Mouse (Mus musculus) ovary, postnatal 10 days (tissue): ENCODE results near the gene Tsnaxip1.
"Not testable (repeated sequence)": the region's sequence is repeated elsewhere in the genome, so short reads cannot be mapped to it uniquely, and the experiment has no call there.

Experiments
- DNase-seq: peaks from one replicate; pipeline ENCODE4 v3.0.0; 2022; ENCODE audit warnings: low spot score

Gene Tsnaxip1

DNA sequence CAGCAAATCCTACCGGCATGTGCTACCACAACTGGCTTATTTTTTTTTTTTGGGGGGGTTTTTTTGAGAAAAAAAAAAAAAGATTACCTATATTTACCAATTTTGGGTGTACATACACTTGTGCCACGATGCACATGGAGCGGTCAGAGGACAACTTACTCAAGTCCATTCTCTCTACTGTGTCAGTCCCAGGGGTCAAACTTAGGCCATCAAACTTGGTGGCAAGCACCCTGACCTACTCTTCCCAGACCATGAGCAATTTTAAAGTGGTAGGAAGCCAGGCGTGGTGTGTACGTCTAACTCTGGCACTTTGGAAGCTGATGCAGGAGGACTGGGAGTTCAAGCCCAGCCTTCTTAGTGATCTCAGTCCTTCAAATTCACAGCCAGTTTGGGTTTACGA lies 14.3 kb upstream of the Tsnaxip1 start:
- DNase-seq, result no peak

DNA sequence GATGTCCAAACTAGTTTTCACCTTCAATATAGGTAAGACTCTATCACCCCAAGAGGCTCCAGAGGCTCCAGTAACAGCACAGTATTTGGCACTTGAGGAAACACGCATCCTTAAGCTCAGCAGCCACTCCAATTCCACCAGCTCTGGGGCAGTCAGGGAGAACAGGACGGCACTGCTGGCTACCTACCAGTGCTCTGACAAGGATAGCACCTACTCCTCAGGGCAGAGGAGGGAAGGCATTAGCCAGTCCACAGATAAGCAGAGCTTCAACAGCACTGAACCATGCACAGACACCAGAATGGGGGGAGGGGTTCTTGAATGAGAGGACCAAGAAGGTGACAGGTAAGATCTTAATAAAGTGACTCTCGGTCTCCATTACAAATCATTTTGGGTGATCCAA lies 7.9 kb upstream of the Tsnaxip1 start:
- DNase-seq, result no peak

DNA sequence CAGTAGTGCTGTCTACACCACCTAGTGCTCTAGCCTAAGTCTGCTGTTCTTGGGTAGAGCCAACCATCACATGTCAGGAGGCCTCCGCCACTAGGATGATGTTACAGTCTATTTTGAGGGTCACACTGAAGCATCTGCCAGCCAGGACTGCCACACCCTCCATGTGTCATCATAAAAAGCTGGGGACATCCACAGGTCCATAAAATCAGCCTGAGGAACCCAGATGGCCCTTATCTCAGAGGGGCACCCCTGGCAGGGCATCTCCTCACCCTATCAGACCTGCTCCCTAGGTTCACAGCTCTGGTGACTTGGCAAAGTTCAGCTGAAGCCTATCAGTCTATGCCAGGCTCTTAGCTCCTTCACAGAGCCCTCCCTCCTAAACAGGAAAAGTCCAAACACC lies 6.6 kb upstream of the Tsnaxip1 start:
- DNase-seq, result no peak

DNA sequence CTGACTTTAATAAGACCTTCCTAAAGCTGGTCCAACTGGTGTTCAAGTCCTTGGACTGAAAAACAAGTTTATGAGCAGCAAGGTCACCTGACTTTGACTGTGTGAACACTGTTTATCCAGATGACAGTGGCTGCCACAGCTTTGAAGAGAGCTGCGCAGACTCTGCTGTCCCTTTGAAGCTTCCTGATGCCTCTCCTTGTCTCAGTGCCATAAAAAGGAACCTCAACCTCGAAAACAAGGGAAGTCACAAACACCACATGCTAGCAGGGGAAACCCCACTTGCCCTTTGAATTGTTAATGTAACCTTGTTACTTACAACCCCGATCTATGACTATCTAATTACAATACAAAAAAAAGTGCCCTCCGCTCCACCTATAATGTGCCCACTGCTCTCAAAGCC lies 2.0 kb upstream of the Tsnaxip1 start:
- DNase-seq, result no peak

DNA sequence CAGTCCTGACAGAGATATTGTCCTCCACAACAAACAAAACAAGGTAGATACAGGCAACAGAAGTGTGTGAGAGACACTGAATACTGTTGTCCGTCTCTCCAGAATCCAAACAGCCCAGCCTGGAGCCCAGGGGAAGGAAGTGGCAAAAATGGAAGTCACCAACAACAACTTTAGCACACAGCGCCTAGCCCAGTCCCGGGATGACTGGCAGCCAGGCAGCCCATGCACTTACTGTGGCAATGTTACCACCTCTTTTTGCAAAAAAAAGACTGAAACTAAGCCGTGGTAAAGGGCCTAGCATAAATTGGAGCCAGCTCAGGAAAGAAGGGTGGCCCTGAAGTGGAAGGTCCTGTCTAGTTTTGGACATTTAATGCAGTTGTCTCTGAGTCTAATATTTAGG lies 1.2 kb upstream of the Tsnaxip1 start:
- no peak for DNase-seq

DNA sequence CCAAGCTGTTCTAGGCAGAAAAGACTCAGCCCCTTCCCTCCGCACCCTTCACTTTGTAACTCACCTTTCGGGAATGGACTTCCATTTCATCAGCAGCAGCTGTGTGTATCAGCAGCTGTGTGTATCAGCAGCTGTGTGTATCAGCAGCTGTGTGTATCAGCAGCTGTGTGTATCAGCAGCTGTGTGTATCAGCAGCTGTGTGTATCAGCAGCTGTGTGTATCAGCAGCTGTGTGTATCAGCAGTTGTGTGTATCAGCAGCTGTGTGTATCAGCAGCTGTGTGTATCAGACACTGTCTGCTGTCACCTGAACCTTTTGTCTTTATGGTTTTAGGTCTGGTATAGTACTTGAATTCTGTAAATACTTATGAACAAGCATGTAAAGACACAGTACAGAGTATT lies 6.2 kb downstream of the Tsnaxip1 start:
- DNase-seq, result not testable (repeated sequence)

DNA sequence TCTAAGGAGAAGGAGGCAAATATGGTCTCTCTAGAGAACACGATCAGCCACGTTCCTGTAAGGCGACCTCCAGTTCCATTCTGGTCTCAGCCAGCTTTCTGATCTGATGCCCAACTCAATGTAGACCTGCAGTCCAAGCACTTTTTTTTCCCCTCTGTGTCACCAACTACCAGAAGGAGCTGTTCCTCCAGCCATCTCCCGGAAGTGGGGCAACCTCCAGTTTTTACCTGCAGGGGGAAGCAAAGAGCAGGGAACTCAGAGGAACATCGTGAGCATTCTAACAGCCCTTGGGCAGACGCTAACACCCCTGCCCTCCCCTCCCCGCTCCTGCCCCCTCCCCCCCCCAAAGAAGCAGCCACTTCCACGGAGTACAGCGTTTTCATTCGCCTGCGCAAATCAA lies 7.8 kb downstream of the Tsnaxip1 start:
- no peak for DNase-seq

DNA sequence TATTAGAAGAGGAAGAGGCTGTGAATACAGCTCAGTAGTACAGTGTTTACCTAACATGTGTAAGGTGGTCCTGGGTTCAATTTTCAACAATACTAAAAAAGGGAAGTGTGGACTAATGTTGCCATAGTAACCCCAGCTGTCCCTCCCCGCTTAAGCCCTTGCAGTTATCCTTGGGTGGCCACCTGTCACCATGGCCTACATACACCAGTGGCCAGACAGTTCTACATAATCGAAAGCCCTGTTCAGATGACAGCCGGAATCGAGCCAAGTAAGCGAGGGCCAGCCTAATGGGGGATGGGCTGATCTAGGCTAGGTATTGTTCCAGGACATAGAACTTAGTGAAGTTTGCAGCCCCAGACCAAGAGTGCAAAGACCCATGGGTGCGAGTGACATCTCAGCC lies 9.5 kb downstream of the Tsnaxip1 start:
- DNase-seq, result no peak

DNA sequence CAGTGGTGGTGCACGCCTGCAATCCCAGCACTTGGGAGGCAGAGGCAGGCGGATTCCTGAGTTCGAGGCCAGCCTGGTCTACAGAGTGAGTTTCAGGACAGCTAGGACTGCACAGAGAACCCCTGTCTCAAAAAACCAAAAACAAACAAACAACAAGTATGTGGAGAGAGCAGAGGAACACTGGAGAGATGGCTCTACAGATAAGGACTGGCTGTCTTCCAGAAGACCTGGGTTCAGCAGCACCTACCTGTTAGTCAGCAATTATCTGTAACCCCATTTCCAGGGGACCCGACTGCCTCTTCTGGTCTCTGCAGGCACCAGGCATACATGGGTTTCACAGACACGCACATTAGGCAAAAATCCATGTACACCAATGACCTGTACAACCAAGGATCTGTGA lies 11.7 kb downstream of the Tsnaxip1 start:
- DNase-seq, result no peak

DNA sequence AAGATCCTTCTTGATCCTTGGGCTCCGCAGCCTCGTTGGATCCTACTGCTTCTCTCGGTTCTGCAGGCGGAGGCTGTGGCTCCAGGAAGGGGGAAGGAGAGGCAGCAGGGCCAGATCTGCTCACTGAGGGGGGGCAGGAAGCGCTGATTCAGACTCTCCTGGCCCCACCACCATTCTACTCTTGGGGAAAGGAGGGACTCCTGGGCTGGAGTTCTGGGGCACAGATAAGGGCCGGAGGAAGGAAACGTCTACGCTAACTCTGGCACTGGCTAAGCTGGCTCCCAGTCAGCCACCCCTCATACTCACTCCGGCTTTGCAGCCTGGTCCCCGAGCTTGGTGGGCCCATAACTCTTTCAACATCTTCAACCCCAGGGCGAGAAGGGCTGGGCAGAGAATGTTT lies 19.1 kb downstream of the Tsnaxip1 start:
- DNase-seq, result no peak

DNA sequence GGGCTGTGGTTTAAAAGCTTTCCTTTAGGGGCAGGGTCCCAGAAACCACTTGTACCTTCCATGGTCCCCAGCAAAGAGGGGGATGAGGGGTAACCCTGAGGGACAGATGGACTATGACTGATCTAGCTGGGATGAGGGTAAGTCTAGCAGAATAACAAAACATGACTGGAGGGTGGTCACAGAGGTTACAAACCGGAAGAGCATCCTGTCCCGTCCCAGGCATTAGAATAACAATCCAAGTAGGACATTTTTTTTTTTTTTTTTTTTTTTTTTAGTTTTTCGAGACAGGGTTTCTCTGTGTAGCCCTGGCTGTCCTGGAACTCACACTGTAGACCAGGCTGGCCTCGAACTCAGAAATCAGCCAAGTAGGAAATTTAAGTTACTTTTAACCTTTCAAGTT lies 22.5 kb downstream of the Tsnaxip1 start:
- DNase-seq, result no peak

DNA sequence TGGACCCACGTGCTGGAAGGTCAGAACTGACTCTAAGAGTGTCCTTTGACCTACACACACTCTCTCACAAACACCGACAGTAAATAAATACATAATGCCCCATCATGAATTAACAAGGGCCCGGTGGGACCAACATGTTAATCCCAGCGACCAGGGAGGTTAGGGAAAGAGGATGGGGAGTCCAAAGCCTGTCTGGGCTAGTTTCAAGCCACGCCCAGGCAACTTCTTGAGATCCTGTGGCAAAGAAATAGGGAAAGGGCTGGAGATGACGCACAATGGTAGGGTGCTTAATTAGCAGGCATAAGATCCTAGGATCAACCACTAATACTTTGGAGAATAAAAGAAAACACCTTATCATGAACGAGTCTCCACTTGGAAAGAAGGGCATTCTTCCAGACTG lies 23.1 kb downstream of the Tsnaxip1 start:
- no peak for DNase-seq

DNA sequence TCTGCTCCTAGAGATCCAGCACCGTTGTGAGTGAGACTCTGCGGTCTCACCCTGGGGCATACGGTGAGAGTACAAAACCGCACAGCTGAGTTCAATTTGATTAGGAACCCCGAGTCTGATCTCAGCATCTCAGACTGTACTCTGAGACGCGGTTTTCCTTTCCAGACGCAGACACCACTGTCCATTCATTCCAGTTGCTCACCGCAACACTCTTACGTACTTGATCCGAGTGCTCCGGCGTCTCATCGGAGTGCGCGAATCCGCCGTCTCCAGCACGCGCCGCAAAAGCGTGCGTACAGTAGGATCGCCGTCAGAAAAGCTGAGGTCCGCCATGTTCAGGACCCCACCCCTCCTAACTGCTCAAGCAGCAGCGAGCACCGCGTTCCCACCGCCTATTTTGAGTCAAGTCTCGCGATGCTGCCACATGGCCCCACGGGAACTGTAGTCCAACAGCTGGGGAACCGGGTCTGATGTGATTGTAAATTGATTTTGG lies 24.2 kb downstream of the Tsnaxip1 start:
- peak; percentile 63 for DNase-seq

DNA sequence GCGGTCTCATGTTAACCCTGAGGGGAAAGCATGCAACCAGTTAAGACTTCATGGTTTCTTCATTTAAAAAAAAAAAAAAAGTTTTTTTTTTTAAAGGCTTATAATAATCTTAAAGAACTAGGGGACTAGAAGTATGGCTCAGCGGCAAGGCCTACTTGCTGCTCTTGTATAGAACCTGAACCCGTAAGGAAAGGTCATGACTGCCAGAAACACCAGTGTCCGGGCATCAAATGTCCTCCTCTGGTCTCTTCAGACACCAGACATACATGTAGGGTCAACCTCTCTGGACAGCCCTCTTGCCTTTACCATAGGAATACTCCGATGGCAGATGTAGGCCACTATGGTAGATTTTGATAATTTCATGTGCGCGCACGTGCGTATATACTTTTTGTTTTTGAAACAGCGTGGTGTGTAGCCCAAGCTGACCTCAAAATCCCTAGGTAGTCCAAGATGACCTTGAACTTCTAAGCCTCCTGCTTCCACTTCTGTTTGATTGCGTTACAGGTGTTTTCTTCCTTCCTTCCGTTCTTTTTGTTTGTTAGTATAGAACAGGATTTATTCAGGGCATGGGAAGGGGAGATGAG lies 24.7 kb downstream of the Tsnaxip1 start:
- DNase-seq, result no peak

DNA sequence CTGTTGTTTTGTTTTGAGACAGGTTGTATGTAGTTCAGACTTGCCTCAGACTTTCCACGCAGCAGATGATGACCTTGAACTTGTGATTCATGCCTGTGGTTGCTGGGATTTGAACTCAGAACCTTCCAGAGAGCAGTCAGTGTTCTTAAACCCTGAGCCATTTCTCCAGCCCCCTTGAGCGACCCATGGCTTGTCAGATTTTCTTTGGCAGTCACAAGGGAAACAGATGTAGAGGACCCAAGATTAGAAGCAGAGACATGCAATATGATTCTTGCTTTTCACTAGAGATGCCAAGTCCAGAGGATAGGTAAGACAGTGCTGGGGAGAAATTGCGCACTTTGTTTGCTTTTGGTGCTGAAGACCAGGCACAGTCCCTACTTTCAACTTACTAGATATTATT lies 25.6 kb downstream of the Tsnaxip1 start, which contains the start of gene Cenpt:
Cenpt (minus strand) TSS at position 101 of the 400 bp plus-strand sequence.
- DNase-seq, result no peak

DNA sequence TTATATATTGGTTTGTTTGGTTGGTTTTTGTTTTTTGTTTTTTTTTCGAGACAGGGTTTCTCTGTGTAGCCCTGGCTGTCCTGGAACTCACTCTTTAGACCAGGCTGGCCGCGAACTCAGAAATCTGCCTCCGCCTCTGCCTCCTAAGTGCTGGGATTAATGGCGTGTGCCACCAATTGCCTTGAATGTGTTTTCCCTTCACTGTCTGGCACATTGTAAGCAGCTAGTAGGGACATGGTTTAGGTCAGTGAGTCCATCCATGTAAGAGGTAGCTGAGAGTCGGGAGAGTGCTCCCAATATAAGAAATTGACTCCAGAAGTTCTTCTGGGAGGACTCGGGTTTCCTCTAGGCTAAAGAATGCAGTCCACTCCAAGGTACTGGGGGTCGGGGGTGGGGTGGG lies 26.8 kb downstream of the Tsnaxip1 start:
- no peak for DNase-seq

DNA sequence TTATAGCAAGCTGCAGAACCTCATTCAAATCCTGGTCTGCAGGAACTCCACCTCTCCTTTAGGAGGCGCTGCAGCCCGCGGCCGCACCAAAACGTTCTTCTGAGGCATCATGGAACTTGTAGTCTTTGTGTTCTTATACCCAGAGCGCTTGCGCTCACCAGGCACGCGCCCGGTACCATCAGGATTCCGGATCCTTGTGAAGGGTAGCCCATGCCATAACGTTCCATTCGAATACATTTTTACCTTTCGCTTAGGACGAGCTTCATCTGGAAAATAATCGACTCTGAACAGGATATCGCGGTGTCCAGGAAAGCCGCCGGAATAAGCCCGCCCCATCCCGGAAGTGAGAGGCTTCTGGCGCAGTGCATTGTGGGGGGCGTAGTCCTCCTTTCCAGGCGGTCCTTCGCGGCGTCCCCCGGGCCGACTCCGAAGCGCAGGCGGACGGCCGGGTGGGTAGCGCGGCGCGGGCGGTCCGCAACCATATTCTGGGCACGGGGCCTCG lies 27.2 kb downstream of the Tsnaxip1 start, which contains the start of gene Thap11:
Thap11 (plus strand) TSS at position 418 of the 502 bp plus-strand sequence.
- peak; percentile 80 for DNase-seq

DNA sequence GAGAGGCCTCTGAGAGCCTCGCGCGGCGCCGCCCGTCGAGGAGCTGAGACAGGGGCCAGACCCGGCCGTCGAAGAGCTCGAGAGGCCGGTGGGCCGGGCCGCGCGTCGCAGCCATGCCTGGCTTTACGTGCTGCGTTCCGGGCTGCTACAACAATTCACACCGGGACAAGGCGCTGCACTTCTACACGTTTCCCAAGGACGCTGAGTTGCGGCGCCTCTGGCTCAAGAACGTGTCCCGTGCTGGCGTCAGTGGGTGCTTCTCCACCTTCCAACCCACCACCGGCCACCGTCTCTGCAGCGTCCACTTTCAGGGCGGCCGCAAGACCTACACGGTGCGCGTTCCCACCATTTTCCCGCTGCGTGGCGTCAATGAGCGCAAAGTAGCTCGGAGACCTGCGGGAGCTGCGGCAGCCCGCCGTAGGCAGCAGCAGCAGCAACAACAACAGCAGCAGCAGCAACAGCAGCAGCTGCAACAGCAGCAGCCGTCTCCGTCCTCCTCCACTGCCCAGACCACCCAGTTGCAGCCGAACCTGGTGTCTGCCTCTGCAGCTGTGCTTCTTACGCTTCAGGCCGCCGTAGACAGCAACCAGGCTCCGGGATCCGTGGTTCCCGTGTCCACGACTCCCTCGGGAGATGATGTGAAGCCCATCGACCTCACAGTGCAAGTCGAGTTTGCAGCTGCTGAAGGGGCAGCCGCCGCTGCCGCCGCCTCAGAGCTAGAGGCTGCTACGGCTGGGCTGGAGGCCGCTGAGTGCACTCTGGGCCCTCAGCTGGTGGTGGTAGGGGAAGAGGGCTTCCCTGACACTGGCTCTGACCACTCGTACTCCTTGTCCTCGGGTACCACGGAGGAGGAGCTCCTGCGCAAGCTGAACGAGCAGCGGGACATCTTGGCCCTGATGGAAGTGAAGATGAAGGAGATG lies 28.0 kb downstream of the Tsnaxip1 start:
- DNase-seq, result peak; percentile 28

DNA sequence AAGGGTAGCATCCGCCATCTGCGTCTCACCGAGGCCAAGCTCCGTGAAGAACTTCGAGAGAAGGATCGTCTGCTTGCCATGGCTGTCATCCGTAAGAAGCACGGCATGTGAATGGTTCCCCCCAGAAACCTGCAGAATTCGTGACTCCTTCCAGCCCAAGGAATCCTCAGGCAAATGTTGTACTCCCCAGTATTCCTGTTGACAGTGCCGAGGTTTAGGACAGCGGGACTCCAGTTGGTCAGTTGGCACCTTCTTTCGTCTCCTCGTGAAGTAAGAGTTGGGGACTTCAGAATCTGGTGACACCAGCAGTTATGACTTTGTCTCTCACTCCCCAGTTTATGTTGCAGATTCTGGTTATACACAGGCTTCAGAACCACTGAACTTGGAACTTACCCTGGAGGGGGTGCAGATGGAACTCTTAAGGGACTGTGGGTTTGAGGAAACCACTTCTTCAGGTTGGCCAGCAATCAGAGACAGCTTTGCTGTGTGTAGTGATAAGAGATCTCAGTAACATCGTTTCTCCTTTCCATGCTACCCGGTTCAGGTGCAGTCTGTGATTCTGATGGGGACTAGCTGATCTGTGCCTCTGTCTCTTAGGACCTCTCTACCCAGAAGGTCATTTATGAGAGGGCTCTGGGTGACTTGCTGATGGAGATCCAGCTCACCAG lies 28.8 kb downstream of the Tsnaxip1 start:
- no peak for DNase-seq

DNA sequence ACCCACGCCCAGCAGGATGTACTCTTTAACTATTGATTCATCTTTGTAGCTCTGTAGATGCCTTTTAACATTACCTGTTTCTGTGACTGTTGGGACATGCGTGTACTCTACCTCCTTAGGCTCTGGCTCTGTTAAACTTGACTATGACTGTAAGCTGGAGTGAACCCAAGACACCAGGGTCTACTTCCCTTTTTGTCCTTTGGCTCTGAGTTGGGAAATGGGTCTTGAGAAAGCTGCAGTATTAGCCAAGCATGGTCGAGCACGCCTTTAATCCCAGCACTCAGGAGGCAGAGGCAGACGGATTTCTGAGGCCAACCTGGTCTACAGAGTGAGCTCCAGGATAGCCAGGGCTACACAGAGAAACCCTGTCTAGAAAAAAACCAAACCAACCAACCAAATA lies 31.0 kb downstream of the Tsnaxip1 start:
- DNase-seq, result no peak

DNA sequence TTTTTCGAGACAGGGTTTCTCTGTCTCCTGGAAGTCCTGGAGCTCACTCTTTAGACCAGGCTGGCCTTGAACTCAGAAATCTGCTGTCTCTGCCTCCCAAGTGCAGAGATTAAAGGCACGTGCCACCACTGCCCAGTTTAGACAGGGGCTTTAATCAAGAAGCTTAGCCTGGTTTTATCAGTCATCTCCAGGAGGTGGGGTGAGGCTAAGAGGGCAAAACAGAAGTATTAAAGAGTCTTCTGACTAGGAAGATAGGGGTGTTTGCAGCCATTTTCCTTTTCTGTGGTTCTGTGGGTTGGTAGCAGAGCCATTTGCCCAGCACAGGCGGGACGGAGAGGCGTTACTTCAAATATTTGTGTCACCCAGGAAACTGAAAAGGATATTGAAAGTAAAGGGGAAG lies 31.8 kb downstream of the Tsnaxip1 start:
- no peak for DNase-seq

DNA sequence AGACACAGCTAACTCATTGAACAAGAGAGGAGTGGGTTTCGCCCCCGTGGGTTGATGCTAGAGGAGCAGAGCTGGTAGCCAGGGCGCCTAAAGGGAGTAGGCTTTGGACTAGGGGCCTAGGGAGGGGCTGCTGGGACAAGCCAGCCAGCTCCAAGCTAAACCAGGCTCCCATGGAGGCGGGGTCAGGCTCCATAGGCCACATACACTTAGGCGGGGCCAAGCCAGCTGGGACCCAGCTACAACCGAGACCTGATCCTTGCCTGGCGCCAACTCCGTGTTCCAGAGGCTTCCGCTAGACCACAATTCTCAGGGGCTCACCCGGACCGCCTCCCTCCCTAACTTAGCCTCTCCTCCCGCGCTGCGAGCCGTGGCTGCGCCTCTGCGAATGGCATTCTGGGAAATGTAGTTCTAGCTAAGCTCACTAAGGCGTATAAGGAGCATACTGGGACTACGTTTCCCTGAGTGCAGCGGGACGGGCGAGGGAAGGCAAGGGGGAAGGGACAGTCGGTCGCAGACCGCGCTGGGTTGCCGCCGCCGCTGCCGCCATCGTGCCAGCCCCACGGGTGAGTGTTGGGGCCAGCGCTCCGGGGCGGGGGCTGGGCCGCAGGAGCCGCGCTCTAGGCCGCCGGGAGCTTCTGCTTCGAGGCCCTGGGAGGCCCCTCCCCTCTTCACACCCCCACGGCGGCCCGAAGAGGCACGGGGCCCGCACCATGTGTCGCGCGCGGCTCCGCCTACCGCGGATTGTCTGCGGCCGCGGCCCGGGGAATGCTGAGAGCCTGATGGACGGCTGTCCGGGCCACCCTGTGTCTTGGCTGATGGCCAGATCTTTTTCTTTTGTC lies 32.8 kb downstream of the Tsnaxip1 start, which contains the start of gene Nutf2:
Nutf2 (plus strand) TSS at position 438 of the 839 bp plus-strand sequence.
- peak; percentile 75 for DNase-seq
